Mouse (Mus musculus) neural tube, embryonic 15.5 days (tissue): Measurements from ENCODE around the gene Tmem151a. TPM values are rescaled to one million over a fixed set of nuclear protein-coding genes. Genes with fewer than 3 reads are reported as not detected.

Source experiments
- ATAC-seq: fragments of 200-750 bp; cut with Nextera tagmentation; 2 replicates; pipeline ENCODE4 v1.8.0; 2017; ENCODE audit warnings: mild to moderate bottlenecking, moderate TSS enrichment, moderate library complexity; ENCODE audit not compliant: low FRiP score
- H3K27ac ChIP-seq: fragments of 300-500 bp; sonication (generic); replicated peaks from 2 replicates; pipeline ENCODE4 v1.5.1; 2015; ENCODE audit warnings: mild to moderate bottlenecking, inconsistent platforms
- H3K27me3 ChIP-seq: fragments of 300-500 bp; sonication (generic); replicated peaks from 2 replicates; pipeline ENCODE4 v1.6.1; 2015; ENCODE audit warnings: inconsistent platforms
- H3K36me3 ChIP-seq: fragments of 300-500 bp; sonication (generic); 2 replicates; pipeline ENCODE4 v1.6.1; 2015; ENCODE audit warnings: inconsistent platforms
- H3K4me1 ChIP-seq: fragments of 300-500 bp; sonication (generic); 2 replicates; pipeline ENCODE4 v1.6.1; 2015; ENCODE audit warnings: inconsistent platforms
- H3K4me2 ChIP-seq: fragments of 300-500 bp; sonication (generic); 2 replicates; pipeline ENCODE4 v1.6.1; 2015; ENCODE audit warnings: inconsistent platforms, mild to moderate bottlenecking, moderate library complexity
- H3K4me3 ChIP-seq: fragments of 300-500 bp; sonication (generic); replicated peaks from 2 replicates; pipeline ENCODE4 v1.5.1; 2015; ENCODE audit warnings: mild to moderate bottlenecking, inconsistent platforms
- H3K9ac ChIP-seq: fragments of 300-500 bp; sonication (generic); replicated peaks from 2 replicates; pipeline ENCODE4 v1.6.1; 2015; ENCODE audit warnings: mild to moderate bottlenecking, inconsistent platforms
- H3K9me3 ChIP-seq: fragments of 300-500 bp; sonication (generic); replicated peaks from 2 replicates; pipeline ENCODE4 v1.6.1; 2016; ENCODE audit warnings: inconsistent platforms
- WGBS: fragments of 180-500 bp; shearing (Covaris S2); methylation state at CpG from one replicate; pipeline ENCODE4 v1.1.7; 2015; ENCODE audit warnings: mixed read lengths; 5-methylcytosine and 5-hydroxymethylcytosine counted together
- polyA plus RNA-seq: library from polyadenylated mRNA; unstranded; fragments of >200 nt; fragmentation: Nextera tagmentation; extraction: Ambion mirVana; gene quantifications from 2 replicates; pipeline ENCODE4 v1.2.1, GENCODE M21; 2015

Gene Tmem151a
- polyA plus RNA-seq, 1 experiment from 2014 or later, result 38.5 TPM

DNA sequence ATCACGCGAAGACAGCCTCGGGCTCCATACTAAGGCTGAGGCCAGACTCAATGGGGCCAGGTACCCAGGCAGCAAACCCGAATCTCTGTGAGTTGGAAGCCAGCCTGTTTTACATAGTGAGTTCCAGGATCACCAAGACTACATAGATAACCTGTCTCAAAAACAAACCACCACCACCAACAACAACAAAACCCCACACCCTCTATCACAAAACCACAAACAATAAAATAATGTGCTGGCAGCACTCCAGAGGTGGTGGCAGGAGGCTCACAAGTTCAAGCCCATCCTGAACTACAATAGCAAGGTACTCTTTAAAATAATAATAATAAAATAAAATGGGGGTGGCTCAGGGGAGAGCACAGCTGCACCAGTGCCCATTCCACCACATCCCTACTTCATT is 48.8 kb downstream of the Tmem151a start:
- H3K9ac ChIP-seq, result no peak overlapping the region
- 86% methylated on average over 4 of the region's 4 CpGs for WGBS

DNA sequence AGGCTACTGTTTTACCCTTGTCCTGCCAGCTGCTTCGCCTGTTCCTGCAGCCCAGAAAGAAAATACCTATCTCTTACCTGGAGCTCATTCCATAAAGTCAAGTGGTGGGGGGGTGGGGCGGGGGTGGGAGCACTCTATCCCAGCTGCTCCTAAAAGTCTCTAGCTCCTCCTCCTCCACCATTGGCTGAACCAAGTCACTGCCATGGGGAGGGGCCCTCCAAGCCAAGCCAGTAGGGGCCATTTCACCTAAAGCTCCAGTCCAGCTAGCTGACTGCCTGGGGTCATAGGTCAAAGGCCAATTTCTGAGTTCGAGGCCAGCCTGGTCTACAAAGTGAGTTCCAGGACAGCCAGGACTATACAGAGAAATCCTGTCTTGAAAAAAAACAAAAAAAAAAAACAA is 52.6 kb downstream of the Tmem151a start:
- Histone ChIP-seq H3K36me3 (peaks cover 29% of the 10 kb centered on the region), H3K9me3 (no peaks in the 10 kb centered on the region), H3K27ac (no peak overlapping the region)

More for the DNA sequence above, 48.8 kb downstream of the Tmem151a start:
- no peak overlapping the region for H3K4me2 ChIP-seq
- H3K4me1 ChIP-seq, result peaks cover 30% of the 10 kb centered on the region
- no peaks in the 10 kb centered on the region for H3K27me3 ChIP-seq
- no peaks in the 10 kb centered on the region for H3K36me3 ChIP-seq
- H3K4me3 ChIP-seq, result no peak overlapping the region
- no peak for ATAC-seq
- no peaks in the 10 kb centered on the region for H3K9me3 ChIP-seq
- no peak overlapping the region for H3K27ac ChIP-seq

DNA sequence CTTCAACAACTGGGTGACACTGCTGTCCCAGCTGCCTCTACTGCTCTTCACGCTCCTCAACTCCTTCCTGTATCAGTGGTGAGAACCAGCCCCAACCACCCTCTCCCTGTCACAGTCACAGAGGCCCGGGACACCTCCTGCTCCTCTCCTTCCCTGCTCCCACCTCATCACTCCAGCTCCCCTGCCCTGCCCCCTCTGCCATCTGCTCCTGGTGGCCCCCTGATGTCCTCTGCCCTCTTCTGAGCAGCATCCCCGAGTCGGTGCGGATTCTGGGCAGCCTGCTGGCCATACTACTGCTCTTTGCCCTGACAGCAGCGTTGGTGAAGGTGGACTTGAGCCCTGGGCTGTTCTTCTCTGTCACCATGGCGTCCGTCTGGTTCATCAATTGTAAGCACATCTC is 59.2 kb downstream of the Tmem151a start:
- Histone ChIP-seq H3K36me3 (peaks cover 39% of the 10 kb centered on the region), H3K9ac (no peak overlapping the region), H3K27me3 (no peaks in the 10 kb centered on the region), H3K4me1 (peaks cover 21% of the 10 kb centered on the region), H3K9me3 (no peaks in the 10 kb centered on the region), H3K4me3 (no peak overlapping the region), H3K4me2 (no peak overlapping the region), H3K27ac (no peak overlapping the region)
- ATAC-seq, result no peak
- 93% methylated on average over 8 of the region's 8 CpGs for WGBS

More for the DNA sequence above, 52.6 kb downstream of the Tmem151a start:
- Histone ChIP-seq H3K27me3 (no peaks in the 10 kb centered on the region), H3K9ac (no peak overlapping the region), H3K4me1 (peaks cover 6% of the 10 kb centered on the region), H3K4me2 (no peak overlapping the region), H3K4me3 (no peak overlapping the region)
- WGBS, result 93% methylated on average over 3 of the region's 3 CpGs
- ATAC-seq, result no peak

DNA sequence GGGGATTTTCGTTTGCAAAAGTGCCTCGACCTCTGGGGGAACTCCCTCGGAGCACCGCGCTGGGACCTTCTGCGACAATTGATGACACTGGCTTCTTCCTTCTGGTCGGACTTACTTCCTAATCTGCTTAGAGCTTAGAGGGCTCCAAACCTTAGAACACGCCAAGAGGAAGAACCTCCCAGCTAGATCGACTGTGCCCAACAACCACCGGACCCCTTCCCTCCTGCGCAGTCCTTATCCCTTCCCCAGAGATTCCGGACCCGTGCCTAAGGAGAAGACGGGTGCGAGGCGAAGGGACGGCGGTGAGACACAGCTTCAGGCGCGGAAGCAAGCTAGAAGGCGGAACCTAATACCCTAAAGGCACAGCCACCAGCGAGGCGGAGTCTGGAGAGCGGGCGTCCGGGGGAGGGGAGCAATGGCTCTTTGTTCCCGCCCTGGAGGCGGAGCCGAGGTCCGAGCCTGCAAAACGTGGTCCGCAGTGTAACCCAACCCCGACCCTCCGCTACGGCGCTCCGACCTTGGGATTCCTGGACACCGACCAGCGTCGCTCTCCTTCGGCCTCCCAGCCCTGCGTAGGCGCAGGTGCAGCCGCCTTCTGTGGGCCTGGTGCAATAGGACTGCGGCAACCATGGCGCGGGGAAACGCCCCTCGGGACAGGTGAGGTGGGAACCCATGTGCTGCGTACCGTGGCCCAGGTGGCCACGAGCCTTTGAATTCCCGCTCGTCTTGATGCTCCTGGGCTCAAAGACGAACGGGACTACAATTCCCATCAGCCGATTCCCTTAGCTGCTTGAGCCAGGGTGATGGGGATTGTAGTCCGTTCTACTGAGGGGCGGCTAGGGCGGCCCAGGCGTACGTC is 61.5 kb downstream of the Tmem151a start, which contains the start of gene Slc29a2:
Slc29a2 (plus strand) TSS at position 240 of the 859 bp plus-strand sequence.
- Histone ChIP-seq H3K4me2 (peak within 1 kb of the TSS; percentile 79), H3K36me3 (peaks cover 18% of the 10 kb centered on the region), H3K27ac (peak within 1 kb of the TSS; percentile 93), H3K9me3 (no peaks in the 10 kb centered on the region), H3K27me3 (no peaks in the 10 kb centered on the region), H3K4me3 (peak within 1 kb of the TSS; percentile 84), H3K4me1 (peaks cover 21% of the 10 kb centered on the region), H3K9ac (peak within 1 kb of the TSS; percentile 85)
- WGBS, result 0% methylated on average over 62 of the region's 62 CpGs
- peak; percentile 95 for ATAC-seq

DNA sequence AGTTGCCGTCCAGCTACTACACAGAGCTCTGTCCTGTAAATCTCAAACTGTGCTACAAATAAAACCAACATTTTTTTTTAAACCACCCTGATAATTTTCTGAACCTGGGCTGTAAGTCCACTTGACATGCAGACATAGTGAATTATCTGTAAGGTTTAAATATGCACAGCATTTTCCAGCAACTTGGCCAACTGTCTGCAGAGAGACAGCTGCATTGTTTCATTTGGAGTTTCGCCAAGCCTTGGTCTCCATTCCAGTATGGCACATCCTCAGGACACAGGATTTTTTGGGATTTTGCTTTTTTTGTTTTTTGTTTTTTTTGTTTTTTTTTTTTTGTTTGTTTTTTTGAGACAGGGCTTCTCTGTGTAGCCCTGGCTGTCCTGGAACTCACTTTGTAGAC is 63.9 kb downstream of the Tmem151a start:
- no peak overlapping the region for H3K4me3 ChIP-seq
- ATAC-seq, result no peak
- no peaks in the 10 kb centered on the region for H3K9me3 ChIP-seq
- WGBS, result 79% methylated on average over 2 of the region's 2 CpGs
- H3K4me2 ChIP-seq, result no peak overlapping the region
- H3K27ac ChIP-seq, result no peak overlapping the region
- no peaks in the 10 kb centered on the region for H3K27me3 ChIP-seq
- no peak overlapping the region for H3K9ac ChIP-seq
- 0 out of 2 replicates have a peak, but pooled peaks cover 5% of the 10 kb centered on the region for H3K36me3 ChIP-seq
- H3K4me1 ChIP-seq, result peaks cover 24% of the 10 kb centered on the region

Other genes starting within 250 kb of the Tmem151a start
- gene Ccs, start 246.2 kb downstream of the Tmem151a start, polyA plus RNA-seq, result 42.4 and 47.9 TPM in 2 replicates
- 0.37 and 0.52 TPM in 2 replicates for gene Ccdc87, start 246.2 kb downstream of the Tmem151a start, polyA plus RNA-seq
- 74.5 and 86.5 TPM in 2 replicates for gene Ctsf, start 230.4 kb downstream of the Tmem151a start, polyA plus RNA-seq
- 2.9 and 11.3 TPM in 2 replicates for gene Actn3, start 207.6 kb downstream of the Tmem151a start, polyA plus RNA-seq
- gene Zdhhc24, start 206.9 kb downstream of the Tmem151a start, polyA plus RNA-seq, result 19.7 and 20.5 TPM in 2 replicates
- gene Bbs1, start 178.9 kb downstream of the Tmem151a start, polyA plus RNA-seq, result 5.8 and 8.4 TPM in 2 replicates
- 104 TPM in 2 replicates for gene Dpp3, start 157.2 kb downstream of the Tmem151a start, polyA plus RNA-seq
- gene Peli3, start 142.4 kb downstream of the Tmem151a start, polyA plus RNA-seq, result 12.0 and 13.2 TPM in 2 replicates
- 97.3 and 105 TPM in 2 replicates for gene Mrpl11, start 123.4 kb downstream of the Tmem151a start, polyA plus RNA-seq
- 0.36 and 0.42 TPM in 2 replicates for gene Npas4, start 95.2 kb downstream of the Tmem151a start, polyA plus RNA-seq
- gene Slc29a2, start 61.7 kb downstream of the Tmem151a start, polyA plus RNA-seq, result 12.8 and 14.0 TPM in 2 replicates
- 103 and 113 TPM in 2 replicates for gene B4gat1, start 46.7 kb downstream of the Tmem151a start, polyA plus RNA-seq
- 4.1 and 4.2 TPM in 2 replicates for gene AC124502.3, start 46.6 kb downstream of the Tmem151a start, polyA plus RNA-seq
- 21.6 and 32.6 TPM in 2 replicates for gene Brms1, start 44.2 kb downstream of the Tmem151a start, polyA plus RNA-seq
- 0.89 and 1.0 TPM in 2 replicates for gene Rin1, start 35.0 kb downstream of the Tmem151a start, polyA plus RNA-seq
- 19.9 and 27.4 TPM in 2 replicates for gene Cd248, start 17.5 kb downstream of the Tmem151a start, polyA plus RNA-seq
- 56.8 and 66.1 TPM in 2 replicates for gene Yif1a, start 3.0 kb upstream of the Tmem151a start, polyA plus RNA-seq
- gene Cnih2, start 13.0 kb upstream of the Tmem151a start, polyA plus RNA-seq, result 294 and 369 TPM in 2 replicates
- 205 and 218 TPM in 2 replicates for gene Rab1b, start 21.5 kb upstream of the Tmem151a start, polyA plus RNA-seq
- gene Klc2, start 33.0 kb upstream of the Tmem151a start, polyA plus RNA-seq, result 82.4 and 94.5 TPM in 2 replicates
- 47.6 and 51.0 TPM in 2 replicates for gene Pacs1, start 187.6 kb upstream of the Tmem151a start, polyA plus RNA-seq
- 300 and 331 TPM in 2 replicates for gene Sf3b2, start 209.9 kb upstream of the Tmem151a start, polyA plus RNA-seq
- gene Gal3st3, start 212.8 kb upstream of the Tmem151a start, polyA plus RNA-seq, result 37.8 and 42.0 TPM in 2 replicates